Mouse (Mus musculus) stomach, embryonic 16.5 days (tissue): ENCODE measurements around the gene Hist1h3i. TPM values are rescaled to one million over a fixed set of nuclear protein-coding genes. Genes with fewer than 3 reads are reported as not detected.
"Not testable (repeated sequence)": the region's sequence is repeated elsewhere in the genome, so short reads cannot be mapped to it uniquely, and the experiment has no call there.

Experiments
- ATAC-seq: fragments of 200-750 bp; cut with Nextera tagmentation; 2 replicates; pipeline ENCODE4 v1.8.0; 2017; ENCODE audit warnings: moderate number of reproducible peaks, moderate TSS enrichment; ENCODE audit not compliant: insufficient read depth, low FRiP score
- H3K27ac ChIP-seq: fragments of 300-500 bp; sonication (generic); 2 replicates; pipeline ENCODE4 v1.5.1; 2014; ENCODE audit warnings: low read length
- H3K27me3 ChIP-seq: fragments of 300-500 bp; sonication (generic); 2 replicates; pipeline ENCODE4 v1.6.1; 2014; ENCODE audit warnings: low read length, control low read depth, mixed read lengths; ENCODE audit not compliant: control insufficient read depth, insufficient read depth
- H3K36me3 ChIP-seq: fragments of 300-500 bp; sonication (generic); 2 replicates; pipeline ENCODE4 v1.6.1; 2014; ENCODE audit warnings: low read length; ENCODE audit not compliant: control insufficient read depth, insufficient read depth
- H3K4me1 ChIP-seq: fragments of 300-500 bp; sonication (generic); 2 replicates; pipeline ENCODE4 v1.6.1; 2014; ENCODE audit warnings: low read length, control low read depth, mixed read lengths; ENCODE audit not compliant: control insufficient read depth, insufficient read depth
- H3K4me2 ChIP-seq: fragments of 300-500 bp; sonication (generic); 2 replicates; pipeline ENCODE4 v1.6.1; 2014; ENCODE audit warnings: low read depth, low read length, mixed read lengths
- H3K4me3 ChIP-seq: fragments of 300-500 bp; sonication (generic); replicated peaks from 2 replicates; pipeline ENCODE4 v1.5.1; 2014; ENCODE audit warnings: mild to moderate bottlenecking, low read length
- H3K9ac ChIP-seq: fragments of 300-500 bp; sonication (generic); 2 replicates; pipeline ENCODE4 v1.6.1; 2014; ENCODE audit warnings: low read length
- H3K9me3 ChIP-seq: fragments of 300-500 bp; sonication (generic); replicated peaks from 2 replicates; pipeline ENCODE4 v1.6.1; 2016; ENCODE audit warnings: low read length, control low read depth; ENCODE audit not compliant: control insufficient read depth
- WGBS: fragments of 180-500 bp; shearing (Covaris S2); extraction: QIAGEN DNeasy Blood & Tissue Kit; methylation state at CpG from one replicate; pipeline ENCODE4 v1.1.7; 2014; 5-methylcytosine and 5-hydroxymethylcytosine counted together
- polyA plus RNA-seq: library from polyadenylated mRNA; unstranded; fragments of >200 nt; fragmentation: Nextera tagmentation; extraction: Ambion mirVana; gene quantifications from 2 replicates; pipeline ENCODE4 v1.2.1, GENCODE M21; 2015

The Hist1h3i gene
- polyA plus RNA-seq, result 59.9 and 94.5 TPM in 2 replicates

DNA sequence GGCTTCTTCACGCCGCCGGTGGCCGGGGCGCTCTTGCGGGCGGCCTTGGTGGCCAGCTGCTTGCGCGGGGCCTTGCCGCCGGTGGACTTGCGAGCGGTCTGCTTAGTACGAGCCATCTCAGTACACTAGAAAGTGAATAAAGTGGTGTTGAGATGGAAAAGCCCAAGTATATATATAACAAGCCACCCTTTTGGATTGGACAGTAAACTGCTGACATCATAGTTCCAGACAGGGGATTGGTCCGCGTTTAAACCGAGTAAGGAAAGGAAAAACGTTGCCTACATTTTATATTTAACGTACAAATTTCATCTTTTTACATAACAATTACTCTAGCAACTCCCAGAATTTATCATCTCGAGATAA is at the start of gene Hist1h3i:
Gene Hist1h3i (minus strand): TSS at position 116 of the 363 bp plus-strand sequence.
- peaks cover 39% of the 10 kb centered on the region for H3K4me1 ChIP-seq
- no peaks in the 10 kb centered on the region for H3K9me3 ChIP-seq
- WGBS, result under 1% methylated on average over 15 of the region's 20 CpGs
- H3K4me3 ChIP-seq, result peak within 1 kb of the TSS; percentile 51
- peak; percentile 67 for ATAC-seq
- H3K36me3 ChIP-seq, result no peaks in the 10 kb centered on the region
- no peaks in the 10 kb centered on the region for H3K27me3 ChIP-seq
- peak within 1 kb of the TSS; percentile 76 for H3K9ac ChIP-seq
- peak within 1 kb of the TSS; percentile 62 for H3K4me2 ChIP-seq
- H3K27ac ChIP-seq, result peak within 1 kb of the TSS; percentile 91

- peak within 1 kb of the TSS; percentile 32; the same call in 1 of the 2 replicates for H3K4me2 ChIP-seq
- ATAC-seq, result peak; percentile 86
- H3K4me3 ChIP-seq, result peak within 1 kb of the TSS; percentile 13; the same call in 1 of the 2 replicates
- not testable (repeated sequence) for H3K9me3 ChIP-seq, H3K27ac ChIP-seq, H3K36me3 ChIP-seq, H3K9ac ChIP-seq, H3K4me1 ChIP-seq, H3K27me3 ChIP-seq
- WGBS, result 0% methylated on average over 23 of the region's 58 CpGs
Observed at GRCm38 (mm10) chr13:21831418-21832394, 48.5 kb upstream of the Hist1h3i start, which contains the start of gene Hist1h4n. Gene Hist1h4n, minus strand, starts transcription at chr13:21832196.

- ATAC-seq, result no peak
- no peak overlapping the region for H3K27ac ChIP-seq
- H3K9me3 ChIP-seq, result no peaks in the 10 kb centered on the region
- no peak overlapping the region for H3K4me3 ChIP-seq
- no peaks in the 10 kb centered on the region for H3K27me3 ChIP-seq
- H3K4me2 ChIP-seq, result no peak overlapping the region
- WGBS, result 84% methylated on average over 10 of the region's 10 CpGs
- no peaks in the 10 kb centered on the region for H3K36me3 ChIP-seq
- no peak overlapping the region for H3K9ac ChIP-seq
- H3K4me1 ChIP-seq, result no peaks in the 10 kb centered on the region
Observed at GRCm38 (mm10) chr13:21830344-21830743, 47.2 kb upstream of the Hist1h3i start.

DNA sequence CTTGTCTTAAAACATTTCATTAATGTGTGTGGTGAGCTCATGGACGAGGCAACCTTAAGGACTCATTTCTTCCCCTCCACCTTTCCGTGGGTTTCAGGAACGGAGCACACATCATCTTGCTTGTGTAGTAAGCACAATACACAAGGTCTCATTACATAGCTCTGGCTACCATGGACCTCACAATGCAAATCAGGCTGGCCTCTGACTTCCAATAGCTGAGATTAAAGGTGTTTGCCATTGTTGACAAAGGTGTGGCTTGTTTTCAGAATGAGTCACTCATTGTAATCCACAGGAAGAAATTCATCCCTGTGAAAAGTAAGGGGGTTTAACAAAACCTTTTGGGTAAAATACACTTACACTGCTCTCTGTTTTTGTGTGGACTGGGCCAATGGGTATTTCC is 45.3 kb upstream of the Hist1h3i start:
- no peak overlapping the region for H3K9ac ChIP-seq
- H3K27me3 ChIP-seq, result no peaks in the 10 kb centered on the region
- H3K4me1 ChIP-seq, result no peaks in the 10 kb centered on the region
- no peak overlapping the region for H3K4me3 ChIP-seq
- no peak overlapping the region for H3K4me2 ChIP-seq
- no peak overlapping the region for H3K27ac ChIP-seq
- no peaks in the 10 kb centered on the region for H3K36me3 ChIP-seq
- WGBS, result 69% methylated on average over 3 of the region's 3 CpGs
- no peak for ATAC-seq
- no peaks in the 10 kb centered on the region for H3K9me3 ChIP-seq

DNA sequence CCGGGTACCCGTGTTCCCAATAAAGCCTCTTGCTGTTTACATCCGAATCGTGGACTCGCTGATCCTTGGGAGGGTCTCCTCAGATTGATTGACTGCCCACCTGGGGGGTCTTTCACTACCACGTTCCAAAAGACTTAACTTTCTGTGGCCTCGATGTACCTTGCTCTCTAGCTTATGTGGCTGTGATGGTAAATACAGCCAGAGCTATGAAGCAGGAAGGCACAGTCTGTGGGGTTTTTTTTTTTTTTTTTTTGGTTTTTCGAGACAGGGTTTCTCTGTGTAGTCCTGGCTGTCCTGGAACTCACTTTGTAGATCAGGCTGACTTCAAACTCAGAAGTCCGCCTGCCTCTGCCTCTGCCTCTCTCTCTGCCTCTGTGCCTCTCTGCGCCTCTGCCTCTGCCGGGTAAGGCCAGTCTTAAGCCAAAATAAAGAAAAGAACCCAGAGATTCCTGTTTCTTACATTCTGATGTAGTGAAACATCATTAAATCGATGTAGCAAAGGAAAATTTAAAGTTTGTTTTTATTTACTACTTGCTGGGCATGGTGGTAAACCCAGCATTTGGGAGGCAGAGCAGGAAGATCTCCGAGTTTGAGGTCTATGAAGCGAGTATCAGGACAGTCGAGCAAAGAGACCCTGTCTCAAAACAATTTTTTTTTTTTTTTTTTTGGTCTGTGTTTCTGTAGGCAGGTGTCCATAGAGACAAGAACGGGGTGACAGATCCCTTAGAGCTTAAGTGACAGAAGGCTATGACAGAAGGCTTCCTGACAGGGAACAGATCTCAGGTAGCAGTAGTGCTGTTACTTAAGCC is 37.1 kb upstream of the Hist1h3i start:
- H3K9ac ChIP-seq, H3K4me1 ChIP-seq, H3K4me2 ChIP-seq, ATAC-seq, H3K36me3 ChIP-seq, H3K27me3 ChIP-seq, H3K4me3 ChIP-seq, H3K27ac ChIP-seq, H3K9me3 ChIP-seq: not testable (repeated sequence)
- WGBS, result 57% methylated on average over 4 of the region's 16 CpGs

DNA sequence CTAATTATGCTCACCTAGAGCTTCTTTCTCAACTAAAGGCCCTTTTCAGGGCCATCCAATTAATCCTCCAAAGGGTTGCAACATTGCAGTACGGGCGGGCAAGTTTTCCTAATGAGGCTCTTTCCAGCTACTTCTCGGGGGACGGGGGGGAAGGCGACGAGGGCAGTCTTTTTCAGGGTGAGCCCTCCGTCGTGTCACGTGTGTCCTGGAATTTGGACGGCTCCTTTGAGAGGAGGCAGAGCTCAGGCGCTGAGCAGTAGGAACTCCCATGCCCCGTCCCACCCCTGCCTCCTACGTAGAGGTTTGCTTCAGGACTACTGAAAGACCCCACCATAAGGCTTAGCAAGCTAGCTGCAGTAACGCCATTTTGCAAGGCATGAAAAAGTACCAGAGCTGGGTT is 28.9 kb upstream of the Hist1h3i start:
- H3K9me3 ChIP-seq, H3K27ac ChIP-seq, H3K36me3 ChIP-seq, H3K4me1 ChIP-seq, H3K9ac ChIP-seq, H3K27me3 ChIP-seq: not testable (repeated sequence)
- Histone ChIP-seq H3K4me2 (peak overlapping the region; percentile 39; the same call in 1 of the 2 replicates), H3K4me3 (peak overlapping the region; percentile 25; the same call in 1 of the 2 replicates)
- WGBS, result 0% methylated on average over 10 of the region's 14 CpGs
- peak; percentile 59 for ATAC-seq

DNA sequence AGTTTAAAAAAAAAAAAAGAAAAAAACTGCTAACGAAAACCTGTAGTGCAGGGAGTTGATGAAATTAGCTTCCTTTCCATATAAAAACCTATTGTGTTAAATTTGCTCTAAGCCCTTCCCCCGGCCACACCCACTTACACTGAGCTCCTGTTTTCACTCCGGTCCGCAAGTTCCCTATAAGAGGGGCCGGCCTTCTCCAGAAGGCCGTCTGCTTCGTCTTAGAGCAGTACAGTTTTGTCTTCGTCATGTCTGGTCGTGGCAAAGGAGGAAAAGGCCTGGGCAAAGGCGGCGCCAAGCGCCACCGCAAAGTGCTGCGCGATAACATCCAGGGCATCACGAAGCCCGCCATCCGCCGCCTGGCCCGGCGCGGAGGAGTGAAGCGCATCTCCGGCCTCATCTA is 28.4 kb upstream of the Hist1h3i start, which contains the start of gene Hist1h4m:
Gene Hist1h4m (plus strand): TSS at position 208 of the 400 bp plus-strand sequence.
- H3K9me3 ChIP-seq, H3K9ac ChIP-seq, H3K27ac ChIP-seq, H3K4me1 ChIP-seq, H3K36me3 ChIP-seq, H3K27me3 ChIP-seq: not testable (repeated sequence)
- no CpG with 5 or more reads among the region's 24 CpGs for WGBS
- Histone ChIP-seq H3K4me3 (peak within 1 kb of the TSS; percentile 25; the same call in 1 of the 2 replicates), H3K4me2 (peak within 1 kb of the TSS; percentile 39; the same call in 1 of the 2 replicates)
- ATAC-seq, result peak; percentile 72; the same call in 1 of the 2 replicates

DNA sequence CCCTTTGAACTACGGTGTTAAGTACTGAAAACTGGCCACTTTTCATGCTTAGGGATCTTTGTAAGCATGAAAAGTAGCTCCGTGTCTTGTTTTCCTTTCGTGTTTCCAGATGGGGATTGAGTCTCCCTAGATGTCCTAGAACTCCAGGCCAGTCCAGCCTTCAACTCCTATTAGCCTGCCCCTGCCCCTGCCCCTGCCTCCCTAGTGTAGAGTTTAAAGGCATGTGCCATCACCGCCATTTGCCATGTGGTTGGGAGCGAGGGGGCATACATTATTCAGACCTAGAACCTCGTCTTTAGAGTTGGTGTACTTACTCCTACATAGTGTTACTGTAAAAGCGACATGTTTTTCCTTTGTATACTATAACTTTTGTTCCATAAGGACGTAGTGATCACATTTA is 27.9 kb upstream of the Hist1h3i start:
- not testable (repeated sequence) for H3K4me1 ChIP-seq, H3K9ac ChIP-seq, H3K27me3 ChIP-seq, ATAC-seq, H3K9me3 ChIP-seq, H3K4me3 ChIP-seq, H3K36me3 ChIP-seq, H3K4me2 ChIP-seq, H3K27ac ChIP-seq
- WGBS, result no CpG with 5 or more reads among the region's 8 CpGs

- not testable (repeated sequence) for H3K36me3 ChIP-seq, H3K4me3 ChIP-seq, H3K27me3 ChIP-seq, H3K4me1 ChIP-seq, H3K4me2 ChIP-seq, H3K9me3 ChIP-seq, H3K27ac ChIP-seq, H3K9ac ChIP-seq
- no CpG with 5 or more reads among the region's 23 CpGs for WGBS
- ATAC-seq, result peak; percentile 95
Observed at GRCm38 (mm10) chr13:21810073-21810472, 26.9 kb upstream of the Hist1h3i start, which contains the start of the genes Hist1h2bq and Hist1h2ao. Gene Hist1h2bq, minus strand, starts transcription at chr13:21810197. Gene Hist1h2ao, plus strand, starts transcription at chr13:21810465.
